Mouse (Mus musculus) embryonic facial prominence, embryonic 15.5 days (tissue): ENCODE data around the gene Ptgir. TPM values are rescaled to one million over a fixed set of nuclear protein-coding genes. Genes with fewer than 3 reads are reported as not detected.
A peak's percentile ranks its signal among the peaks of the same experiment; 100 is the strongest.

ENCODE experiments used
- ATAC-seq: fragments of 200-750 bp; cut with Nextera tagmentation; 2 replicates; pipeline ENCODE4 v1.8.0; 2017; ENCODE audit warnings: low read depth, moderate TSS enrichment; ENCODE audit not compliant: insufficient number of reproducible peaks, low FRiP score, low TSS enrichment
- H3K27ac ChIP-seq: fragments of 300-500 bp; sonication (generic); replicated peaks from 2 replicates; pipeline ENCODE4 v1.5.1; 2015; ENCODE audit warnings: mild to moderate bottlenecking, inconsistent platforms
- H3K27me3 ChIP-seq: fragments of 300-500 bp; sonication (generic); 2 replicates; pipeline ENCODE4 v1.6.1; 2015; ENCODE audit warnings: inconsistent platforms
- H3K36me3 ChIP-seq: fragments of 300-500 bp; sonication (generic); 2 replicates; pipeline ENCODE4 v1.6.1; 2015; ENCODE audit warnings: mild to moderate bottlenecking, inconsistent platforms
- H3K4me1 ChIP-seq: fragments of 300-500 bp; sonication (generic); 2 replicates; pipeline ENCODE4 v1.6.1; 2015; ENCODE audit warnings: inconsistent platforms
- H3K4me2 ChIP-seq: fragments of 300-500 bp; sonication (generic); replicated peaks from 2 replicates; pipeline ENCODE4 v1.6.1; 2015; ENCODE audit warnings: mild to moderate bottlenecking, inconsistent platforms
- H3K4me3 ChIP-seq: fragments of 300-500 bp; sonication (generic); replicated peaks from 2 replicates; pipeline ENCODE4 v1.5.1; 2015; ENCODE audit warnings: mild to moderate bottlenecking, inconsistent platforms
- H3K9ac ChIP-seq: fragments of 300-500 bp; sonication (generic); 2 replicates; pipeline ENCODE4 v1.6.1; 2015; ENCODE audit warnings: inconsistent platforms
- H3K9me3 ChIP-seq: fragments of 300-500 bp; sonication (generic); replicated peaks from 2 replicates; pipeline ENCODE4 v1.6.1; 2016; ENCODE audit warnings: inconsistent platforms
- WGBS: fragments of 180-500 bp; shearing (Covaris S2); methylation state at CpG from one replicate; pipeline ENCODE4 v1.1.7; 2015; 5-methylcytosine and 5-hydroxymethylcytosine counted together
- polyA plus RNA-seq: library from polyadenylated mRNA; unstranded; fragments of >200 nt; fragmentation: Nextera tagmentation; extraction: Ambion mirVana; gene quantifications from 2 replicates; pipeline ENCODE4 v1.2.1, GENCODE M21; 2015

The Ptgir gene
- polyA plus RNA-seq, 1 experiment from 2014 or later: 3.1 TPM

DNA sequence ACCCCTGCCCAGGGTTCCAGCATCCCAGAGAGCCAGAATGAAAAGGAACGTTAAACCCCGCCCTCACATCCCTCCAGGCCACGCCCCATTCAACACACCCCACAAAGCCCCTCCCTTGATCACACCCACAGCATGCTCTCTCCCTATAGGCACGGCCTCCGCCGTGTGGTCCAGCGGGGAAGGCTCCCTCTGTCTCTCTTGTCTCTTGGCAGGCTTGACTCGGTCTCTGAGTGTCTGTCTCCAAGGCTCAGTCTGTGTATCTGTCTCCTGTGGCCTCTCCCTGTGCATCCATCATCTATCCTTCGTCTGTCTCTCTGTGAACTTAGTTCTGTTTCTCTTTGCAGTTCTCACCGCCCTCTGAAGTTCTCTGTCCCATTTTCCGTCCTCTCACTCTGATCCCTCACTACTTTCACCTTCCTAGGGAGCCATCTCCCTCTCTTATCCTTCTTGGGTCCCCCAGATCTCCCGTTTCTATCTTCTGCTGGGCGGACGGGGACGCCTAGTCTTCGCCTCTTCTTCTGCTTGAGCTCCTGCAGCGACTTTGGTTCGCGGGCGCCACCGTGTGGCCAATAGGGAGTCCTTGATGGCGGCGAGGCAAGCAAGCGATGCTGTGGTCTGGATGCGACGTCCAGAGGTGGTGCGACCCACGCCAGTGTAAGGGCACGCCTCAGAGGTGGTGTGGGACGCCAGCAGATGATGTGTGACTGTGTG is 14.5 kb upstream of the Ptgir start, which contains the start of gene Gng8:
TSS of gene Gng8 (plus strand) at position 146 of the 711 bp plus-strand sequence.
- under 1% methylated on average over 30 of the region's 30 CpGs for WGBS
- H3K9me3 ChIP-seq: no peaks in the 10 kb centered on the region
- peaks cover 15% of the 10 kb centered on the region; the same call in 1 of the 2 replicates for H3K36me3 ChIP-seq
- peak within 1 kb of the TSS; percentile 23; the same call in 1 of the 2 replicates for H3K9ac ChIP-seq
- H3K4me3 ChIP-seq: peak within 1 kb of the TSS; percentile 40
- H3K4me2 ChIP-seq: peak within 1 kb of the TSS; percentile 67
- peak within 1 kb of the TSS; percentile 96 for H3K27ac ChIP-seq
- peaks cover 8% of the 10 kb centered on the region for H3K27me3 ChIP-seq
- peak; percentile 84 for ATAC-seq
- peaks cover 64% of the 10 kb centered on the region for H3K4me1 ChIP-seq

- peak overlapping the region; percentile 40 for H3K4me3 ChIP-seq
- peaks cover 64% of the 10 kb centered on the region for H3K4me1 ChIP-seq
- peak overlapping the region; percentile 67 for H3K4me2 ChIP-seq
- WGBS: 29% methylated on average over 9 of the region's 9 CpGs
- peaks cover 8% of the 10 kb centered on the region for H3K27me3 ChIP-seq
- peaks cover 12% of the 10 kb centered on the region; the same call in 1 of the 2 replicates for H3K36me3 ChIP-seq
- peak overlapping the region; percentile 96; the same call in 1 of the 2 replicates for H3K27ac ChIP-seq
- H3K9ac ChIP-seq: no peak overlapping the region
- no peaks in the 10 kb centered on the region for H3K9me3 ChIP-seq
- no peak for ATAC-seq
Measured at GRCm38 (mm10) chr7:16892352-16892730, 13.9 kb upstream of the Ptgir start.

DNA sequence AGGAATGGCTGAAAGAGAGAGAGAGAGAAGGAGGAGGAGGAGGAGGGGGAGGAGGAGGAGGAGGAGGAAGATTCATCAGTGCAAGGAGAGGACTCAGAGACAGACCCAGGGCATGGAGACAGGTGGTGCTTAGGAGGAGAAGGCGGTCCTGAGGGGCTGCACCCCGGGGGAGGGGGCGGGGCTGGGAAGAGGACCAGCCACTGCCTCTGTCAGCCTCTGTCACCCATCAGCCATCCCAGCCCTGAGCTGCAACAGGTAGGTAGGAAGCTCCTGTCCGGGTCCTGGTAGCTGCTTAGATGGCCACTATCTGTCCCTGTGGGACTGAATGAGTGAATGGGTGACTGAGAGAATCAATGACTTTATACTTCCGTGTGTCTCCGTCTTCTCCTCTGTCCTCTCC is 12.7 kb upstream of the Ptgir start:
- Histone ChIP-seq H3K27me3 (peaks cover 8% of the 10 kb centered on the region), H3K27ac (no peak overlapping the region), H3K9me3 (no peaks in the 10 kb centered on the region), H3K9ac (no peak overlapping the region), H3K36me3 (no peaks in the 10 kb centered on the region), H3K4me1 (peaks cover 60% of the 10 kb centered on the region), H3K4me3 (0 out of 2 replicates have a peak overlapping the region, but pooled peaks have one; percentile 7), H3K4me2 (peak overlapping the region; percentile 67; the same call in 1 of the 2 replicates)
- 5% methylated on average over 6 of the region's 6 CpGs for WGBS
- no peak for ATAC-seq

GRCm38 (mm10) chr7:16894279-16894678 is 12.0 kb upstream of the Ptgir start:
- H3K4me3 ChIP-seq: peak overlapping the region; percentile 20
- H3K4me2 ChIP-seq: peak overlapping the region; percentile 40
- peak; percentile 13; the same call in 1 of the 2 replicates for ATAC-seq
- peaks cover 62% of the 10 kb centered on the region for H3K4me1 ChIP-seq
- WGBS: 3% methylated on average over 4 of the region's 4 CpGs
- no peak overlapping the region for H3K9ac ChIP-seq
- H3K27ac ChIP-seq: no peak overlapping the region
- no peaks in the 10 kb centered on the region for H3K36me3 ChIP-seq
- peaks cover 8% of the 10 kb centered on the region for H3K27me3 ChIP-seq
- H3K9me3 ChIP-seq: no peaks in the 10 kb centered on the region

GRCm38 (mm10) chr7:16895000-16895399 is 11.3 kb upstream of the Ptgir start:
- H3K27ac ChIP-seq: no peak overlapping the region
- H3K4me2 ChIP-seq: peak overlapping the region; percentile 40
- peaks cover 64% of the 10 kb centered on the region for H3K4me1 ChIP-seq
- no peaks in the 10 kb centered on the region for H3K9me3 ChIP-seq
- peaks cover 8% of the 10 kb centered on the region for H3K27me3 ChIP-seq
- ATAC-seq: no peak
- no peaks in the 10 kb centered on the region for H3K36me3 ChIP-seq
- WGBS: under 1% methylated on average over 24 of the region's 24 CpGs
- no peak overlapping the region for H3K9ac ChIP-seq
- peak overlapping the region; percentile 20 for H3K4me3 ChIP-seq

- Histone ChIP-seq H3K9me3 (no peaks in the 10 kb centered on the region), H3K4me1 (peaks cover 64% of the 10 kb centered on the region), H3K4me3 (peak overlapping the region; percentile 20), H3K27me3 (peaks cover 8% of the 10 kb centered on the region), H3K4me2 (peak overlapping the region; percentile 40), H3K9ac (no peak overlapping the region), H3K27ac (no peak overlapping the region), H3K36me3 (no peaks in the 10 kb centered on the region)
- 32% methylated on average over 10 of the region's 10 CpGs for WGBS
- no peak for ATAC-seq
Measured at GRCm38 (mm10) chr7:16895511-16895910, 10.8 kb upstream of the Ptgir start.

DNA sequence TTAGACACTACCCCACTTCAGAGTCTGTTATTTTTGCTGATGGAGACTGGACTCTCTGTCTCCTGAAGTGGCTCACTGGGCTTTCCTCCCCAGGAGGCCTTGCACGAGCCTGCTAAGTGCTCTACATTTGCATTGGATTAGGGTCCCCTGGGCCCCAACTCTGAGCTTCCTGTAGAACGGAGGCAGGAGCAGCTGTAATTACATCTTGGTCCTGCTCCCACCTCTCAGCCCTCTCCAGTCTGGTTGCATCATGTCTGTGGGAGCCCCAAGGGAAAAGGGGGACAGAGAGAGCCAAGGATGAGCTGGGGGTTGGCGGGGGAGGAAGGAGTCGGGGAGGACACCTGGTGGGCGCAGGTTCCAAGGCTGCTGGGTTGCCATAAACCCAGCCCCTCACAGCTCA is 5.8 kb upstream of the Ptgir start:
- H3K9me3 ChIP-seq: no peaks in the 10 kb centered on the region
- no peak overlapping the region for H3K4me2 ChIP-seq
- no peak overlapping the region for H3K9ac ChIP-seq
- WGBS: 24% methylated on average over 5 of the region's 5 CpGs
- no peaks in the 10 kb centered on the region for H3K36me3 ChIP-seq
- no peak overlapping the region for H3K27ac ChIP-seq
- H3K27me3 ChIP-seq: no peaks in the 10 kb centered on the region
- ATAC-seq: peak; percentile 49; the same call in 1 of the 2 replicates
- no peak overlapping the region for H3K4me3 ChIP-seq
- H3K4me1 ChIP-seq: peaks cover 30% of the 10 kb centered on the region

GRCm38 (mm10) chr7:16903439-16903955 is 2.8 kb upstream of the Ptgir start:
- 81% methylated on average over 2 of the region's 2 CpGs for WGBS
- no peak overlapping the region for H3K4me2 ChIP-seq
- no peak overlapping the region for H3K27ac ChIP-seq
- no peak for ATAC-seq
- H3K4me1 ChIP-seq: peaks cover 51% of the 10 kb centered on the region
- H3K9me3 ChIP-seq: no peaks in the 10 kb centered on the region
- H3K9ac ChIP-seq: no peak overlapping the region
- no peaks in the 10 kb centered on the region for H3K36me3 ChIP-seq
- H3K27me3 ChIP-seq: no peaks in the 10 kb centered on the region
- H3K4me3 ChIP-seq: no peak overlapping the region

DNA sequence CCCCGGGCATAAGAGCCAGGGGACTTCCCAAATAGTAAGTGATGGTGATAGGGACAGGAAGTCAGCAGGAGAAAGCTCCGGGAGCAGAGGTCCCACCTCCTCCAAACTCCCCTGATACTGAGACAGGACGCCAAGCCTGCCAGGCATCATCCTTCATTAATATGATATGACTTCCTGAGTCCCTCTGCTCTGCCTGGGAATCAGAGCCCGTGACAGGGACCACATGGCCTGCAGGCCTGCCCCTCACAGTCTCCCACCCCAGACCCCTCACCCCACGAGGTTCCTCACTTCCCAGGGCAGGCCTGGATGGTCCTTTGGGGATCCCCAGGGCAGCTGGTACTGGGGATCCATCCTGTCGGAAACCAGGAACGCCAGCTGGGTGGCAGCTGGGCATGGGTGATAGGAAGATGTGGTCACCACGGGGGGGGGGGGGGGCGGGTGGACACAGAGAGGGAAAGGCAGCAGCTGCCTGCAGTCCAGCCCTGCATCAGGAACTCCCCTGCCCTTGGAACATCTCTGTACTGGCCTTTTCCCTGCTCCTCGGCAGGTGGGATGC is 2.1 kb upstream of the Ptgir start:
- 46% methylated on average over 8 of the region's 10 CpGs for WGBS
- Histone ChIP-seq H3K27me3 (no peaks in the 10 kb centered on the region), H3K4me3 (no peak overlapping the region), H3K4me2 (no peak overlapping the region), H3K27ac (no peak overlapping the region), H3K36me3 (no peaks in the 10 kb centered on the region), H3K4me1 (peaks cover 55% of the 10 kb centered on the region), H3K9ac (no peak overlapping the region), H3K9me3 (no peaks in the 10 kb centered on the region)
- ATAC-seq: no peak

DNA sequence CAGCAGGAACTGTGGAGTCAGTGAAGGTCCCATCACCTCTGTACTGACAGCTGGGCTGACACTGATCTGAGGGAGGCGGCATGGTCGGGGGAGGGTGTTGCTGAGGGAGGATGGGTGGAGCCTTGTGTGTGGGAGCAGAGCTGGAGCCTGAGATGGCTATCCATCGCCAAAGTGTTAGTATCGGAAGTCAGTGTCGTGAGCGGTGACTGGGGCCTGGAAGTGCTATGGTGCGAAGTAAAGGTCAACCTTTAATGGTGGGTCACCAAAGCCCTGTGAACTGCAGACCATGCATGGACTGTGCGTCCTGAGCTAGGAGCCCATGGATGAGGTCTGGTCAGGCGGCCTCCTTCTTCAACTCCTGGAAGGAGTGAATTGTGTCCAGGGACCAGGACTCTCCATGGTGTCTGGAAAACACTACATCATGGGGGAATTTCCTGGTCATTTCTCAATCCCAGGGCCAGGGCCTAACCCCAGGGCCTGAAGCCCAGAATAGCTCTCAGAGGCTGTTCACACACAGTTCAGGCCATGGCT is 734 bp upstream of the Ptgir start:
- no peak for ATAC-seq
- H3K27me3 ChIP-seq: no peaks in the 10 kb centered on the region
- H3K4me3 ChIP-seq: no peak overlapping the region
- no peaks in the 10 kb centered on the region for H3K9me3 ChIP-seq
- 0 out of 2 replicates have a peak overlapping the region, but pooled peaks have one; percentile 5 for H3K27ac ChIP-seq
- H3K4me2 ChIP-seq: no peak overlapping the region
- H3K36me3 ChIP-seq: no peaks in the 10 kb centered on the region
- WGBS: 54% methylated on average over 9 of the region's 9 CpGs
- peaks cover 42% of the 10 kb centered on the region for H3K4me1 ChIP-seq
- no peak overlapping the region for H3K9ac ChIP-seq

GRCm38 (mm10) chr7:16906889-16907559 is 734 bp downstream of the Ptgir start:
- Histone ChIP-seq H3K9ac (no peak overlapping the region), H3K9me3 (no peaks in the 10 kb centered on the region), H3K4me1 (peaks cover 35% of the 10 kb centered on the region), H3K4me3 (no peak overlapping the region), H3K36me3 (no peaks in the 10 kb centered on the region), H3K27me3 (no peaks in the 10 kb centered on the region), H3K4me2 (no peak overlapping the region), H3K27ac (no peak overlapping the region)
- 92% methylated on average over 41 of the region's 41 CpGs for WGBS
- ATAC-seq: no peak
